Mouse (Mus musculus) lung, postnatal 14 days (tissue): ENCODE measurements at regions not wholly inside any gene's neighbourhood (a gene's known extent, or its start where the extent isn't known, plus 50 kb on each side); places are given as distances from the start of the nearest gene placed in this dataset.
"Not testable (repeated sequence)": the region's sequence is repeated elsewhere in the genome, so short reads cannot be mapped to it uniquely, and the experiment has no call there.

Source experiments
- DNase-seq: peaks from one replicate; pipeline ENCODE4 v3.0.0; 2021

DNA sequence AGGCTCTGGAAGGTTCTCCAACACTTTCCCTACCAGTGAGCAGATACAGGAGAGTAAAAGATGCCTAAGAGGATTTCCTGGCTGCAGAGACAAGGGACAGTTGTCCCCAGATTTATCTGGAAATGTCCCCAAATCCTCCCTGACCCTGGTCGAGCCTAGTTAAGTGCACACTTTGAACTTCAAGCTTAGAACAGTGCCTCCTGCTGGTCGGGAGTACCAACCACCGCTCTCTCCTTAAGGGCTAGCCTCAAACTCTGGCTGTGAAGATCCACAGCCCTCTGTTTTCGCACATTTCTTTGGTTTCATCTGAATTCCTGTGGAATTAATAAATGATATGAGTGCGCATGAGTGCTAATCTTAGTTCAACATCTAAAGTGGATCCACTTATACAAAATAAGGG lies 146.1 kb upstream of the Sfswap start:
- peak; percentile 17 for DNase-seq

DNA sequence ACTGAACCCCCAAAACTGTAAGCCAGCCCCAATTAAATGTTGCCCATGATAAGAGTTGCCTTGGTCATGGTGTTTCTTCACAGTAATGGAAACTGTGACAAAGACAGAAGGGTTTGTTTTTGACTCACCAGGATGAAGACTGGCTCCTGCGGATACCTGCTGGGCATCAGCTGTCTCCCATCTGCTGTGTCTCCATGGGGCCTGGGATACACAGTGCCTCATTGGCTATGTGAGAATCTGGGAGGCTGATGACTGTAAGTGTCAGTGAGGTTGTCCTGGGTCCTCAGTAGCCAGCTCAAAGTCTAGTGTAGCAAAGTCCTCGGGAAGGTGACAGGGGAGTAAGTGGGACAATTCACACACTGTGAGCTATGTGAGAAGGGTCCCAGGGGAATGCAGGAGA lies 139.5 kb upstream of the Sfswap start:
- no peak for DNase-seq

DNA sequence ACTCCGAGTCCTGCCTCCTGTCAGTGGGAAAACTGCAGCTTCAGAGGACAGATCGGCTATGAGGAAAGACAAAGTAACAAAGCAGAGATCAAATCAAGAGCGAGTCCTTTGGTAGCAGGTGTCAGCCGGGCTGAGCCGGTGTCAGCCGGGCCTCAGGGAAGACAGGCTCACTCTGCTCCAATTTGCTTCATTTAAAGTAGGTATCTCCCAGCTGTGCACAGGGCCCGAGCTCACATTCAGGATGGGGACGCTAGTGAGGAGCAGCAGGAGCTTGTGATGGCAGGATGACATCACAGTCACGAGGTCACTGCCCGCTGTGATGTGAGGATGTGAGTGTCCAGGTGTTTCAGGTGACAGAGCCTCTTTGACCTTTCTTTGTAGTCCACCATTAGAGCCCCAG lies 137.8 kb upstream of the Sfswap start:
- DNase-seq: no peak

DNA sequence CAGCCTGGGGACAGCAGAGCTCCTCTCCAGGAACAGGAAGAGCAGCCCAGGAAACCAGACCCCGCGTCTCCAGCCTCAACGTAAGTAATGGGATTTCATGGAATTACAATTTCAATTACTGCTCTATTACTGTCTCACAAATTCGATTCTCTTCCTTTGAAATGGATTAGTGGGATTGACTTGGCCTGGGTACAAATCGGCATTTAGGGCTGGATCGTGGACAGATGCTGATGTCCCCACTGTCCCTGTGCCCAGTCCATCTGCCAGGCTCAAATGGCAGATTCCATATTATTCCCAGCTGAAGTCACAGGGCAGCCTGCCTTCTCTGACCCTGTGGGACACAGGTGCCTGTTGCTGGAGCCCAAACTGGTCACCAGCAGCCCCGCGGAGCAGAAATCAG lies 136.0 kb upstream of the Sfswap start:
- no peak for DNase-seq

DNA sequence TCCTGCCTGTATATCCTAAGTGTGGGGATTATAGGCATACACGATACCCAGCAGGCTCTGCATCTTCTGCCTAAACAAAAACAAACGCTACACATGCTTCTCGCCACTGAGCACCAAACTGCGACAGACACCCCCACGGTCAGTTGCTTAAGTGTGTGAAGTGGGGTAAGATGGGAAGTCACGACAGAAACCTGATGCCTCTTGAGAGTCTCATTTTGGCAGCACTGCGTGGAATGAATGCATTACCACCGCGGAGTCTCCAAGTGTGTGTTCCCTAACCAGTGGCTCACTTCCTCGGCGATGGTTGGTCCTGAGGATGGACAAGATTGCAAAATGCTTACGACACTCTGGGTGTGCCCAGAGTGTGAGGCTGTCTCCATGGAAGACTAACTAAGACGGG lies 133.8 kb upstream of the Sfswap start:
- no peak for DNase-seq

DNA sequence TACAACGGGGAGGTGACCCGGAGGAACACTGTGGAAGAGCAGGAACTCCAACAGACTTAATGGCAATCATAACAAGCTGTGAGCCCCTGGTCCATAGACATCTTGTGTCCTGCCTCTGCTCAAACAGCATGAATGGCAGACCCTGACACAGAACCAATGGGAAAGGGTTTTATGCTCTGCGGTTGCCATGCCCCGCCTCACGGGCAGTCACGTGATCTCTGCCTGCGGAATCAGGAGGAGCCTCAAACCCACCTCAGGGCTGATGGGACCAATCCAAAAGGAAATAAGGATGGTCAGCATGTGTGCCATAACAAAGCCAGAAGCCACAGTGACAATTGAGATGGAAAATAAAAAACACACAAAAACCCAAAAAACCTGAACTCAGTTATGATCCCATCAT lies 120.2 kb upstream of the Sfswap start:
- DNase-seq: no peak

DNA sequence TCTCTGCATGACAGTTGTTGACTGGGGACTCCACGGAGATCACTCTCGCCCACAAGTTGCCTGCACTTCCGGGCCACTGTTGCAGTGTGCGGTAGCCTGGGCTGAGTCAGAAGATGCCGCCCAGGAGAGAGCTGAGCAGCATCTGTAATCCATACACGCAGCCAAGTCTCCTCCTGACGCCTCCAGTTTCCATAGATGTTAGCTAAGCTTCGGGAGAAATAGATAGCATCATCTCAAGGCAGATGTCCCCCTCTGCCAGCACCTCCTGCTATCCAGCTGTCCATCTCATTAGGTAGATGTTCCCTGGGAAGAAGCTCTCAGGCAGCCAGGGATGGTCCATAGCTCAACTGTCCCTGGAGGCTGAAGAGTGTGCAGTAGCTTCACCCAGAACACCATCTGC lies 116.0 kb upstream of the Sfswap start:
- DNase-seq: no peak

DNA sequence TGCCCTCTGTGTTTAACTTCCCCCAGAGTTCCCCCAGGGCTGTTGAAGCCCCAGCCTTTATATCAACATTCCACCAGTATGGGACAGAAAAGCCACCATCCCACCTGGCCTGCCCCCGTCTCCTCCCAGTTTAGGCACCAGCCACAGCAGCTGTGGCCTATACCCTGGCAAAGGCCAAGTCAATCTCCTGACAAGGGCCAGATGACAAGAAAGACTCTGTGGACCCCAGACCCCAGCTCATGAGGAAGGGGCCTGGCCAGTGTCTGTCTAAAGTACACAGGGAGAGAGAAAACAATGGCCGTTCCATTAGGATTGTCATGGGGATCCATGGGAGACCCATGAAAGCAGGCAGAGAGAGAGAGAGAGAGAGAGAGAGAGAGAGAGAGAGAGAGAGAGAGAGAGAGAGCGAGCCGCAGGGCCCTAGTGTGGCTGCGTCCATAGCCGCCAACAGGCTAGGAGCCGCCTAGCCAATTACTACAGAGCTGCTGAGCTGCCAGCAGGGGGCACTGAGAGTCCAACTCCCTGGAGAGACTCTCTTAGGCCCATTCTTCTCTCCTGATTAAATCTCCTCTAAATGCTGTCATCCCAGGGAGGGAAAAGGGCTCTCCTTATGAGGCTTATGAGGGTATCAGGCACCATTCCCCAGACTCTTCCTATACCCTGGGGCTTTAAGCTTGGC lies 114.9 kb upstream of the Sfswap start:
- DNase-seq: not testable (repeated sequence)

DNA sequence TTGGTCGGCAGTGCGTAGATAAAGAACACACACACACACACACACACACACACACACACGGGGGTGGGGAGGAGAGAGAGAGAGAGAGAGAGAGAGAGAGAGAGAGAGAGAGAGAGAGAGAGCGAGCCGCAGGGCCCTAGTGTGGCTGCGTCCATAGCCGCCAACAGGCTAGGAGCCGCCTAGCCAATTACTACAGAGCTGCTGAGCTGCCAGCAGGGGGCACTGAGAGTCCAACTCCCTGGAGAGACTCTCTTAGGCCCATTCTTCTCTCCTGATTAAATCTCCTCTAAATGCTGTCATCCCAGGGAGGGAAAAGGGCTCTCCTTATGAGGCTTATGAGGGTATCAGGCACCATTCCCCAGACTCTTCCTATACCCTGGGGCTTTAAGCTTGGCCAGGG lies 114.3 kb upstream of the Sfswap start:
- not testable (repeated sequence) for DNase-seq

DNA sequence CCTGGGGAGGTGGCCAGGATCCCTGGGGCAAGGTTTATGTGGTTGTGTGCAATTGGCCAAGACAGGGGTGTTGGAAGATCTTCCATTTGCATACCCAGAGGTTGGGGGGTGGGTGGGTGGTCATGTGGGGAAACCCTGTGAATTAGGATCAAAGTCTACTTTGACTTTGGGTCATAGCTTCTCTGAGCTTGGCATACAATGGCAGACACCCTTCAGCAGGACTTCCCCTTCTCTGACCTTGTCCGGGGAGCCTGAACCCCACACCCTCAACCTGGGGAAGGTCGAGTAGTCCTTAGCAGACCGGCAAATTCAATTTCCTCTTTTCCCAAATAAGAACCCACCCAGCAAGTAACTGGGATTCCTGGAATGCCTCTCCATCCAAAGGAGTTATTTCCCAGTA lies 113.7 kb upstream of the Sfswap start:
- no peak for DNase-seq

DNA sequence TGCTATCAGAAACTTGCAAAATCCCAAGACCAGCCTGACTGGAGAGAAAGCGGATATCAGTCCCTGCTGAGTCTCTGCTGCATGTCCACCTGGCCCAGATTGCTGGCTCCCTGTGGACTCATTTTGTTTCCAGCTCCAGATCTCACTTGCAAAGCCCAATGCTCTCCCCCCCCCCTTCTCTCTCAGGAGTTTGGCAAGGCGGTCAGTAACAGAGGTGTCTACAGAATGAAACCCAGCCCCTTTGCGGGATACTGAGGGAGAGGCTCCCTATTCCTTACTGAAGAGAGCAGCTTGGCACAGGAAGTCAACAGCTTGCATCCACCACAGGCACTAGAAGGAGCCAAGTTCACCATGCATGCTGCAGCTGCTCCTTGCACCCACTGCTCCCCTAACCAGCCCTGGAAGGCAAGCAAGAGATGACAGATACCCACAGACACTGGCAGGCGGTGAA lies 110.1 kb upstream of the Sfswap start:
- DNase-seq: no peak

DNA sequence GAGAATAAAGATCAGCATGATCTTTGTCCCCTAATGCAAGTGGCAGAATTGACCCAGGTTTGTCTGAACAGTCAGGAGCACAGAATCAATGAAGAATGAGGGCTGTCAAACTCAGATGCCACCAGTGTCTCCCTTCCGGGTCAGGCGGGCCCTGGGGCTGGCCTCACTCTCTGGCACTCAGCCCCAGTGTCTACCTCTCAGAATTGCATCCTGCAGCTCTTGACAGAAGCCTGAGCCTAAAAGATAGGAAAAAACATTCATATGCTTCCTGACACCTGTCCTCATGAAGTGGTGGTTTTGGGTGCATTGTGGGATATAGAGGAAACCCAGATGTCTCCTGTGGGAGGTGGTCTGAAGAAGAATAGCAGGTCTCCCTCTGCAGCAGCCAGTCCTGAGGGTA lies 107.9 kb upstream of the Sfswap start:
- no peak for DNase-seq

DNA sequence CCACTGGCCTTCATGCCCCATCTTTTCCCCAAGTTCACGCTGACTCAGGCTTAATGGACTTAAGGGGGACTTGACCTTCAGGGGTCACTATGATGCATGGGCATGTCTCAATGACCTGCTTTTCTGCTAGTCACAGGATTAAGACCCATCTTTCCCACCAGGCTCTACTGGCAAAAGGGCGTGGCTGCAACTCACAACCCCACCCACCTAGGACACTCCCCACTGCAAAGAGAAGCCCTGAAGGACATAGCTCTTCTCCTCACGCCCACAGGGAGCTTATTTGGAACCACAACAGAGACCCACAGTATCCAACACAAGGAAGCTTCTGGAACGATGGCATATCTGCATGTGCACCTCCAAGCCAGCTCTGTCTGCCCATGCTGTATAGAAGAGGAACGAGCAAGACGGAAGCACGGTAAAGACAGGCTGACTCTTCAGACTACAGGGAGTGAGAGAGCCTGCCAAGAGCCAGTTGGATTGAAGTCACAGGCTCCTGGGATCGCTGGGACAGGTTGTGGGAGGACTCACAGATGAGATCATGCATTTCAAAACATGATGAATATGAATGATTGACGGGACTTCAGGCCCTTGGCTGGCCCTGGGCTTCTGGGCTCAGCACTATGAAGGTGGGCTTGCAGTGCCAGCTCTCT lies 107.3 kb upstream of the Sfswap start:
- no peak for DNase-seq

DNA sequence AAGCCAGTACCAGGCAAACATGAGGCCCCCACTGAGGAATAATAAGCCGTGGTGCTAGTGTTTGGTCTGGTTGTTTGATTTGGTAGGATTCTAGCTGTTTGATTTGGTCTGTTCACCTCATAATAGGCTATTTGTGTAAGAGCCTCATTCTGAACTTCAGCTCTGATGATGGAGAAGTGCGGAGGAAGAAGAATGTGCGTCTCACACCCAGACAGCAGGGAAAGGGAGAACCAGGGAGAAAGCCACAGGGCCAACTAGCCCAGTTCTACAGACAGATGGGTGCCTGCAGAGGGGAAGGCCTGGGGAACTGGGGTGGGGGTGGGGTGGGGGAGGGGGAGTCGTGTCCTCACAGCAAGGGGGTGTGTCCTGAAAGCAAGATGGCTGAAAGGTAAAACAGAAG lies 106.6 kb upstream of the Sfswap start:
- DNase-seq: no peak

DNA sequence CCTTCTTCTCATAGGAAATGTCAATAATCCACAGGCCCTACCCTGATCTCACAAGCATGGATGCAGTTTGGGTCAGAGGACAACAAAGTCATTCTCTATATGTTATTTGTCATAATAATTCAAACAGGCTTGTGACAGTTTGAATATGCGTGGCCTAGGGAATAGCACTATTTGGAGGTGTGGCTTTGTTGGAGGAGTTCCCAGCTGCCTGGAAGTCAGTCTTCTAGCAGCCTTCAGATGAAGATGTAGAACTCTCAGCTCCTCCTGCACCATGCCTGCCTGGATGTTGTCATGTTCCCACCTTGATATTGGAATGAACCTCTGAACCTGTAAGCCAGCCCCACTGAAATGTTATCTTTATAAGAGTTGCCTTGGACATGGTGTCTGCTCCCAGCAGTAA lies 103.7 kb upstream of the Sfswap start:
- DNase-seq: no peak

DNA sequence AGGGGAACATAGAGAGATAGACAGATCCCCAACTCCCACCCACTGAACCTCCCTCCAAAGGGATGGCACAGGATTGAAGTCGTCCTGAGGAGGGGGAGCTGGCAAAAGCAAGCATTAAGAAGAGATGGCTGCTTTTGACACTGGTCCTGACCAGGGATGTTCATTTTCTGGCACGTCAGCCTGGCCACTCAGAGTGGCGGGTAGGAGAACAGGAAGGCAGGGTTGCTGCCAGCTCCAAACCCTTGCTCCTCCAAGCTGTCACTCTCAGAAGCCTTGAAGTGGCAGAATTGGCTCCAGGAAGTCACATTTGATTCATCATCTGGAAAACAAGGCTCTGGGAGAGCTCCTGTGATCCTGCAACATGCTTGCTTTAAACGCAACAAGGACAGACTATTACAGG lies 94.8 kb upstream of the Sfswap start:
- DNase-seq: no peak

DNA sequence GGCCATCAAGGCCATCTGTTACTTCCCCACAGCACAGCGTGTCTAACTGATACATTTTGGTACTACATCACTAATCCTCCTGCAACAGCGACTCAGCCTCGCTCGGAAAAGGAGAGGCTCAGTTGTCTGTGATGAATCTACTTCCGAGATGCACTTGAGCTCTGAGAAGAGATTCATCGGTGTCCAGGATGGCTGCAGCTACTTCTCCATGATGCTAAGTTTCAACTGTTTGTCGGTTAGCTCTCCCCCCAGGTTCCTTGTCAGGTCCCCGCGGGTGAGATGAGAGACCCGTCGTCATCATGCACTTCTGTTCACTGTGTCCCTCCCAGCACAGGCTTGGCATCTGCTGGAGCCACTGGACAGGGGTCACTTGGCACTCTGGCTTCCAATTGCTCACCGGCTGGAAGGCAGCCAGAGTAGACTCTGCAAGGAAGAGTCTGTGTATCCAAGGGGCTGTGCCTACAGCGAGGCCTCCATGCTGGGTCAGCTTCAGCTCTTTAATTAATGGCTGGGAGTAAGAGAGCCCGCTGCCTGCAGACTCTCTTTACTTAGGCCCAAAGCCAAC lies 91.5 kb upstream of the Sfswap start:
- DNase-seq: no peak

DNA sequence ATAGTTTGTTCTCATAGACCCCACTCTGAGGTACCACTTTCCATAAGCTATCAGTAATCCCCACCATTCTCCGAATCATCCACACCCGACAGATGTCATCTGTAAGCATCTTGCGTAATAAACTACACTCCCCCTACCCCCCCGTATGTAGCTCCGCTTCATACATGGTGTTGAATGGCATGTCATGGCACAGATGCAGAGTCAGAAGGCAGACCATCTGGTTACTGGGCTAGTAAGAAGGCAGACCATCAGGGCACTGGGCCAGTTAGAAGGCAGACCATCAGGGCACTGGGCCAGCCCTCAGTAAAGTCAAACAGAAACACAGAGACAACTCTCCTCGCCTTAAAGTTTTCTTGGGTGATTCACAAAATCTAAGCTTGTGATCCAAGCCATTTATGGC lies 88.9 kb upstream of the Sfswap start:
- no peak for DNase-seq

DNA sequence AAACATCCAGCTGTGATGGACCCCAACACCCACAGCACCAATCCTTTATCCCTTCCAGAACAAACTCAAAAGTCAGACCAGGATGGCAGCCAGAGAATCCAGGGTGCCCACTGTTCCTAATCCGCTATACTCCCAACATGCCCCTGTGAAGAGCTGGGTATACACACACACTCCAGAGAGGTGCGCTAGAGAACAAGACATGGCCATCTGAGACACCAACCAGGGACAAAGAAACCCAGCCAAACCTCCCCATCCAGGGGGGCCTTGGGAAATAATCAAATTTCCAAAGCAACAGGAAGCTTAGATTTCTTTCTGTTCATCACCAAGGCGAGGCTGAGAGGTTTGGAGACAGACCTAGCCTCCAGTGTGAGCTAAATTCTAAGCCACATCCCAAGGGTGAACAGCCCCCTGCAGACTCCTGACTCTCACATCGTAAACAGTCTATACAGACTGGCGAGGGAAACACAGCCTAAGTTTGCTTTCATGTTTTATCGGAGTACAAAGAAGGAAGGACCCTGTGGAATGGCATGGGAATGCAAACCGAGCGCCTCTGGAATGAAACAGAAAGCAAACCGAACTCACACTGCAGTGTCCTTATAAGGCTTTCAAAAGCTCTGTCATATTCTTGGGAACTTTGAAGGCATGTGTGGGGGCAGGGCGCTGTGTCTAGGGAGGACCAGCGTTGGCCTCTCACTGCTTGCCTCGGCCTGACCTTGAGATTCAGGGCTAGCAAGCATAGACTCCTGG lies 85.9 kb upstream of the Sfswap start:
- peak; percentile 56 for DNase-seq

DNA sequence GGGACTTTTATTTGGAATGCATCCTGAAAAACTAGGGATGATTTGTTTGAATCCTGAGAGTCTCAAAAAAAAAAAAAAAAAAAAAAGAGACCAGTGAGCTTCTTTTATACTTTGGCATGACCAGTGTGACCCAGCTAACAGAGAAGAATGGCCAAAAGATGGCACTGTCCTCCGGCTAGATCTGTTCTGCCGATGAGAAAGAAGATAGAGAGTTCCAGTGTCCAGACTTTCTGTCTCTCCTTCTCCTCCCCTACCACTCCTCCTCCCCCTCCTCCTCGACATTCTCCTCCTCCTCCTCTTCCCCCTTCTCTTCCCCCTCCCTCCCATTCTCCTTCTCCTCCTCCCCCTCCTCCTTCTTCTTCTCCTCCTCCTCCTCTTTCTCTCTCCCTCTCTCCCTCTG lies 84.6 kb upstream of the Sfswap start:
- no peak for DNase-seq

DNA sequence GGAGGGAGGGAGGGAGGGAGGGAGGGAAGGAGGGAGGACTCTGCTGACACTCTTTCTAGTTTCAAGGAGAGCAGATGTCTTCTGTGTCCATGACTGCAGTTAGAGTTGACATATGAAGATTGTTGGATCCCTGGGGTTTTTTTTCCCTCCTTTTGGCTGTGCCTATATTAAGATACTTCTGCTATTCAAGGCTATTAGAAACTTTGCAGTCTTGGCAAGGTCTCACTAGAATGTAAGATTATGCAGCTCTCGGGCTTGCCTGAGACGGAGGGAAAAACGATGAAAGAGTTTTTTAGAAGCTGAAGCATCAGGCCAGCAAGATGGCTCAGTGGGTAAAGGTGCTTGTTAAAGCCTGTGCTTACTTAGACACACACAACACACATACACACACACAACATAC lies 83.5 kb upstream of the Sfswap start:
- no peak for DNase-seq

DNA sequence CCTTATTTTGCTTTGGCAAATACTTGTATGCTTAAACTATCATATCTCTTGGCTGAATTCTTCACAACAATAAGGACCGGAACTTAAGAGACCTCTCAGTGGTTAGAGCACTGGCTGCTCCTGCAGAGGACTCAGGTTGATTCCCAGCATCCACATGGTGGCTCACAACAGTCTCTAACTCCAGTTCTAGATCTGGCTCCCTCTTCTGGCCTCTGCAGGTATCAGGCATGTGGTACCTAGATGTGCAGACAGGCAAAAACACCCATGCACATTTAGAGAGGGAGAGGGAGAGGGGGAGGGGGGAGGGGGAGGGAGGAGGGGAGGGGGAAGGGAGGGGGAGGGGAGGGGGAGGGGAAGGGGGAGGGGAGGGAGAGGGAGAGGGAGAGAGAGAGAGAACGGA lies 80.0 kb upstream of the Sfswap start:
- no peak for DNase-seq

DNA sequence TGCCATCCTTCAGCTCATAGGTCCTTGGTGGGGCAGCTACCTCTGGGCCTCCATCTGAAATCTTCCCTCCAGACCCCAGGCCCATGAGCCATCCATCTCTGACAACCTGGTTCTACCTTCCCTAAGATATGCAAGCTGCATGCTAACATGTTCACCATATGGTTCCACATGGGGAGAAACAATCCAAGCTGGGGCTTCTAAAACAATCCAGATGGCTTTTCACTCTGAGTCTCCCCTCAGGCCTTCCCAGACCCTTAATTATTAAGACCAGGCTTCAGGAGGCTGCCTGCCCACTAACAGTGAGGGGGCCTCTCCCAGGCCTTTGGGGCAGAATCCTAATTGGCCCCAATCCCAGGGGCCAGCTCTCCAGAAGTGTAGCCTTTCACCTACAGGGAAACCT lies 71.1 kb upstream of the Sfswap start:
- DNase-seq: no peak

DNA sequence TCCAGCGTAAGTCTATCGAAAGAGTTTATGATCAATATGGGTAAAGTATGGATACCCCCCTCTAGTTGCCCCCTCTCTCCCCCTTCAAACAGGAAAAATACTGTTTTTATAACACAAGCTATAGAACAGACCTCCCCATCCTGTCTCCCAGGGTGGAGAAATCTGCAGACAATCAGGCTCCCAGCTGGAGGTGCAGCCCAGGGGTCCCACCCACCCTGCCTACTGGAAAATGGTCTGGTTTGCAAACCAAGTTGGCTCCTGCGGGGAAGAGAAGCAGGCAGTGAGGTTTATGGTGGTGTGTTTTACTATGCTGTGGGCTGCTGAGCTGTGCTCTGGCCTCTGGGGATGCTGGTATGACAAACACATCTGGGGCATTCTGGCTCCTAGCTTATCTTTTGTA lies 70.7 kb upstream of the Sfswap start:
- DNase-seq: no peak
